Mouse (Mus musculus): ENCODE measurements at regions not wholly inside any gene's neighbourhood (a gene's known extent, or its start where the extent isn't known, plus 50 kb on each side); places are given as distances from the start of the nearest gene placed in this dataset.

DNA sequence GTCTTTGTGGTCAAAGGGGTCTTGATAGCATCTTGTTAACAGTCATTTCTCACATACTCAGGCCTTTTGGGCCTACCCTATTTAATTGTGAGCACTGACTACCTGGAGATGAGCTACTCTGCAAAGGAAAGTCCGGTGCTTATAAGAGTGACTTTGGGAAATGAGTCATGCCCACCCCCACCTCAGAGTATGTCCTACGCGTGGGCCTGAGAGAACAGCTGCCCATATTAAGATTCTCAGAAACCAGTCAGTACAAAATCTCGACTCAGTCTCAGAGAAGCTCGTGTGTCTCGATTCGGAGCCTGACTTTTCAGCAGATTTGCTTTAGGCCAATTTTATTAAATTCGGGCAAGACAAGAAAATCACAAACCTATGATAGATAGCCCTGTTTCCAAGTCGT lies 301.1 kb downstream of the Xpnpep1 start:
- Histone ChIP-seq H3K9ac (ENCODE audit: control insufficient read depth, low read depth, low read length, poor library complexity, severe bottlenecking) (no peak overlapping the region), H3K27me3 (ENCODE audit: control insufficient read depth in 1 of 2, insufficient read depth in 2 of 2, low read length in 2 of 2) (no peaks in the 10 kb centered on the region), H3K9me3 (replicated peaks; ENCODE audit: insufficient read depth, low read length) (no peaks in the 10 kb centered on the region), H3K36me3 (ENCODE audit: control insufficient read depth in 1 of 2, insufficient read depth in 2 of 2, low read length in 2 of 2) (no peaks in the 10 kb centered on the region), H3K4me1 (ENCODE audit: control insufficient read depth in 1 of 2, insufficient read depth in 2 of 2, low read length in 2 of 2) (no peaks in the 10 kb centered on the region), H3K4me3 (ENCODE audit: control insufficient read depth in 1 of 2, insufficient read depth in 1 of 2, low read depth in 2 of 2, low read length in 2 of 2) (no peak overlapping the region), H3K27ac (ENCODE audit: control insufficient read depth, low read depth, low read length) (no peak overlapping the region), H3K79me2 (ENCODE audit: control insufficient read depth, insufficient read depth, low read length, poor library complexity) (no peaks in the 10 kb centered on the region)
- DNase-seq (ENCODE audit: low read depth, low spot score), result no peak
- no peak for TF ChIP-seq MAFK (IDR thresholded peaks at IDR 0.05; ENCODE audit: borderline replicate concordance, low read depth, low read length)
- TF ChIP-seq ZKSCAN1 (IDR thresholded peaks at IDR 0.05; ENCODE audit: low read depth, low read length), result no peak
- no peak for TF ChIP-seq UBTF (IDR thresholded peaks at IDR 0.05; ENCODE audit: borderline replicate concordance, insufficient read depth, low read depth, low read length)
- no peak for TF ChIP-seq TBP (IDR thresholded peaks at IDR 0.05; ENCODE audit: low read depth, low read length)
- TF ChIP-seq CHD2 (IDR thresholded peaks at IDR 0.05; ENCODE audit: low read length), result no peak
- no peak for TF ChIP-seq GABPA (IDR thresholded peaks at IDR 0.05; ENCODE audit: low read depth, low read length)
- no peak for TF ChIP-seq E2F4 (IDR thresholded peaks at IDR 0.05; ENCODE audit: borderline replicate concordance, low read depth, low read length)
- TF ChIP-seq MYC (IDR thresholded peaks at IDR 0.05; ENCODE audit: low read depth, low read length), result no peak
- no peak for TF ChIP-seq SMC3 (IDR thresholded peaks at IDR 0.05; ENCODE audit: low read depth, low read length)

DNA sequence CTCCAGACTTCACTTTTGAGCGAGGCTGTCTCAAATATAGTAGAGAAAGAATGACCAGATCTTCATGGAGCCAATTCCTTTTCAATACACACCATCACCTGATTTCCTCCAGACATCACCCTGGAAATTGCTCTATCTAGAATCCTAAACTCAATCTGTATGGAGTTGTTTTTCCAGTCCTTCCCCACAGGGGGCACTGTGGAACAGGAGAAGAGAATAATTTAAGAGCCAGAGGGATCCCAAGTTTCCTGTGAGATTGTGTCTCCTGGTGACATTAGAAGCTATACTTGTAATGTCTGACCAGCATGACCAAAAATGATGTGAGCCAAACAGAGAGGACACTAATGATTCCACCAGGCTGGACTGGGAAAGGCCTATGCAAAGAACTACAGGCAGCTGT lies 318.2 kb downstream of the Xpnpep1 start:
- TF ChIP-seq CTCF (IDR thresholded peaks at IDR 0.05 in 2 of 3, conservative IDR thresholded peaks at IDR 0.05 in 1 of 3; ENCODE audit: control insufficient read depth in 1 of 3, insufficient read depth in 1 of 3, low read depth in 2 of 3, low read length in 3 of 3, poor library complexity in 1 of 3, severe bottlenecking in 1 of 3), result peak in 1 of 3 experiments; percentile 2; a peak in 1 of 6 replicates
- TF ChIP-seq GATA1 (IDR thresholded peaks at IDR 0.05; ENCODE audit: low read depth, low read length), result no peak
- no peak for TF ChIP-seq MEF2A (IDR thresholded peaks at IDR 0.05; ENCODE audit: extremely low read depth, insufficient replicate concordance, low read depth, low read length, poor library complexity, severe bottlenecking)
- TF ChIP-seq EP300 (IDR thresholded peaks at IDR 0.05; ENCODE audit: low read depth in 1 of 2, low read length in 2 of 2), result no peak
- TF ChIP-seq ZNF384 (IDR thresholded peaks at IDR 0.05; ENCODE audit: low read depth, low read length), result no peak
- TF ChIP-seq SMC3 (IDR thresholded peaks at IDR 0.05; ENCODE audit: low read depth, low read length), result no peak
- H3K27me3 ChIP-seq (ENCODE audit: control insufficient read depth in 1 of 2, insufficient read depth in 2 of 2, low read length in 2 of 2), result no peaks in the 10 kb centered on the region
- H3K9me3 ChIP-seq (replicated peaks; ENCODE audit: insufficient read depth, low read length), result no peaks in the 10 kb centered on the region
- no peak overlapping the region for H3K4me3 ChIP-seq (ENCODE audit: control insufficient read depth in 1 of 2, insufficient read depth in 1 of 2, low read depth in 2 of 2, low read length in 2 of 2)
- DNase-seq (ENCODE audit: low read depth, low spot score), result no peak
- H3K36me3 ChIP-seq (ENCODE audit: control insufficient read depth in 1 of 2, insufficient read depth in 2 of 2, low read length in 2 of 2), result no peaks in the 10 kb centered on the region
- no peak overlapping the region for H3K9ac ChIP-seq (ENCODE audit: control insufficient read depth, low read depth, low read length, poor library complexity, severe bottlenecking)
- no peak overlapping the region for H3K27ac ChIP-seq (ENCODE audit: control insufficient read depth, low read depth, low read length)
- no peaks in the 10 kb centered on the region for H3K79me2 ChIP-seq (ENCODE audit: control insufficient read depth, insufficient read depth, low read length, poor library complexity)
- H3K4me1 ChIP-seq (ENCODE audit: control insufficient read depth in 1 of 2, insufficient read depth in 2 of 2, low read length in 2 of 2), result no peaks in the 10 kb centered on the region

DNA sequence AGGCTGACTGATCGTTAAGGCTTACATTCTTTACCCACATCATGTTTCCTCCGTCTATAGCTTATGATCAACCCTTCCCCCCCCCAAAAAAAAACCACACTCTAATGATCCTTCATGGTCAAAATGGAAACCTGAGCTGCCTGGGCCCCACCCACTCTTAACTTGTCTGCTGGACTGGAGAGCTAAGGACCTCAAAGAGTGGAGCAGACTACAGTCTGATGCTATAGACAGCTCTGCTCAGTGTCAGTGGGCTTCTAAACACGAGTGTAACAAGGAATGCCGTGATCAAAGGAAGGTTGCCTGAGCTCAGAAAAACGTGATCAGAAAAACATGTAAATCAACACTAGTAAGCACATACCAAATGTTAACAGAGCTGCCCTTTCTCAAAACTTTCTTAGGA lies 324.7 kb downstream of the Xpnpep1 start:
- Histone ChIP-seq H3K4me3 (ENCODE audit: control insufficient read depth in 1 of 2, insufficient read depth in 1 of 2, low read depth in 2 of 2, low read length in 2 of 2) (no peak overlapping the region), H3K9ac (ENCODE audit: control insufficient read depth, low read depth, low read length, poor library complexity, severe bottlenecking) (no peak overlapping the region), H3K27ac (ENCODE audit: control insufficient read depth, low read depth, low read length) (no peak overlapping the region), H3K36me3 (ENCODE audit: control insufficient read depth in 1 of 2, insufficient read depth in 2 of 2, low read length in 2 of 2) (no peaks in the 10 kb centered on the region), H3K9me3 (replicated peaks; ENCODE audit: insufficient read depth, low read length) (no peaks in the 10 kb centered on the region), H3K79me2 (ENCODE audit: control insufficient read depth, insufficient read depth, low read length, poor library complexity) (no peaks in the 10 kb centered on the region), H3K27me3 (ENCODE audit: control insufficient read depth in 1 of 2, insufficient read depth in 2 of 2, low read length in 2 of 2) (no peaks in the 10 kb centered on the region), H3K4me1 (ENCODE audit: control insufficient read depth in 1 of 2, insufficient read depth in 2 of 2, low read length in 2 of 2) (no peaks in the 10 kb centered on the region)
- DNase-seq (ENCODE audit: low read depth, low spot score), result no peak
- TF ChIP-seq NRF1 (IDR thresholded peaks at IDR 0.05; ENCODE audit: insufficient read depth, low read depth, low read length, poor library complexity, severe bottlenecking) (no peak), CHD1 (IDR thresholded peaks at IDR 0.05; ENCODE audit: low read depth, low read length) (no peak), TCF12 (IDR thresholded peaks at IDR 0.05; ENCODE audit: low read depth, low read length) (no peak), UBTF (IDR thresholded peaks at IDR 0.05; ENCODE audit: borderline replicate concordance, insufficient read depth, low read depth, low read length) (no peak), MYC (IDR thresholded peaks at IDR 0.05; ENCODE audit: low read depth, low read length) (no peak), BHLHE40 (IDR thresholded peaks at IDR 0.05; ENCODE audit: borderline replicate concordance, low read depth, low read length) (no peak), ETS1 (IDR thresholded peaks at IDR 0.05; ENCODE audit: low read depth, low read length) (no peak), JUND (IDR thresholded peaks at IDR 0.05; ENCODE audit: low read depth, low read length) (no peak), E2F4 (IDR thresholded peaks at IDR 0.05; ENCODE audit: borderline replicate concordance, low read depth, low read length) (no peak), ZMIZ1 (IDR thresholded peaks at IDR 0.05; ENCODE audit: low read depth, low read length) (no peak), EP300 (IDR thresholded peaks at IDR 0.05; ENCODE audit: low read depth in 1 of 2, low read length in 2 of 2) (no peak), GATA1 (IDR thresholded peaks at IDR 0.05; ENCODE audit: low read depth, low read length) (no peak), SIN3A (IDR thresholded peaks at IDR 0.05; ENCODE audit: low read length) (no peak)
